Mouse (Mus musculus) spleen, postnatal 0 days (tissue): ENCODE results near the gene Rin2. TPM values are rescaled to one million over a fixed set of nuclear protein-coding genes. Genes with fewer than 3 reads are reported as not detected.

Source experiments
- polyA plus RNA-seq: library from polyadenylated mRNA; unstranded; fragments of >200 nt; fragmentation: Nextera tagmentation; extraction: Ambion mirVana; gene quantifications from 2 replicates; pipeline ENCODE4 v1.2.1, GENCODE M21; 2015

Rin2 gene
- polyA plus RNA-seq, result 4.3 and 6.3 TPM in 2 replicates

GRCm38 (mm10) chr2:145675142-145675755 is at the start of gene Rin2:
Gene Rin2, plus strand, starts transcription at chr2:145675215.

GRCm38 (mm10) chr2:145901861-145902260 is 226.8 kb downstream of the Rin2 start, which contains the start of gene Naa20:
Gene Naa20, plus strand, starts transcription at chr2:145902099.

GRCm38 (mm10) chr2:145934339-145935231 is 259.6 kb downstream of the Rin2 start, which contains the start of the genes Cfap61 and Crnkl1:
Gene Cfap61, plus strand, starts transcription at chr2:145934784.
Gene Crnkl1, minus strand, starts transcription at chr2:145935014.

Other genes starting within 250 kb of the Rin2 start
- gene Naa20, start 226.9 kb downstream of the Rin2 start, polyA plus RNA-seq, result 90.6 and 95.4 TPM in 2 replicates